Mouse (Mus musculus): Measurements from ENCODE around the gene Olfr1445.

The Olfr1445 gene

GRCm38 (mm10) chr19:12883555-12883954, at the start of gene Olfr1445:
Olfr1445 (plus strand) TSS chr19:12883855.
- DNase-seq: no peak

- no peak for DNase-seq
Measured at GRCm38 (mm10) chr19:12838507-12838906, 45.1 kb upstream of the Olfr1445 start.

DNA sequence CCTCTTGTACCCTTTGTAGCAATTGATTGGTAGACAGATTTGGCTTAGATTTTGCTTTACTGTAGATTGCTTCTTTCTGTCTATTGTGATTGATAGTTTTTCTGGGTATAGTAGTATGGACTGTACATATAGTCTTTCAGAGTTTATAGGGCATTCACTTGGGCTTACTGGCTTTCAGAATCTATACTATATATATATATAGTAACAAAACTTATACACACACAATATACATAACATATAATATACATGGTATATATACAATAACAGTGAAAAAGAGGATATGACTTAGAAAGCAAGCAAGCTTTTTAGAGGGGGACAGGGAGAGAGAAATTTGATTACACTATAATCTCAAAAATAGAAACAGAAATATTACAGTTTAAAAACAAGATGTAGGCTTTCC, 37.3 kb upstream of the Olfr1445 start, which contains the start of gene Gm5244:
Gm5244 (plus strand) TSS at position 301 of the 400 bp plus-strand sequence.
- no peak for DNase-seq

DNA sequence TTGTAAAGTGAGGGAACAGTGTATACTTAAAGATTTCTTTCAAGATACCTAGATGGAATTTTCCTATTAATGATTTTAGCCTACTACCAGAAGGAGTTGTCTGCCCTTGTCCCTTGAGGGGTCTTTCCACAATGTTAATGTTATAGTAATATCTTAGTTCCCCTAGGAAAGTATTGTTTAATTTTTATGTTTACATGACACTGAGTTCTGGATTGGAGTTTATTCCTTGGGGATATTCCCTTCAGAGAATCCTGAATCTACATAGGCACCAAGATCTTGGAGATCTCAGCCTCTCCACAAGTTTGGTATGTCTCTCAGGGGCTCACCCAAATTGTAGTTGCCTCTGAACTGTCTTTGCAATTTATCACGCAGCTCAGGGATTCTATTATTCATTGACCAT, 26.7 kb upstream of the Olfr1445 start, which contains the start of gene Olfr1444:
Olfr1444 (plus strand) TSS at position 301 of the 400 bp plus-strand sequence.
- DNase-seq: no peak

DNA sequence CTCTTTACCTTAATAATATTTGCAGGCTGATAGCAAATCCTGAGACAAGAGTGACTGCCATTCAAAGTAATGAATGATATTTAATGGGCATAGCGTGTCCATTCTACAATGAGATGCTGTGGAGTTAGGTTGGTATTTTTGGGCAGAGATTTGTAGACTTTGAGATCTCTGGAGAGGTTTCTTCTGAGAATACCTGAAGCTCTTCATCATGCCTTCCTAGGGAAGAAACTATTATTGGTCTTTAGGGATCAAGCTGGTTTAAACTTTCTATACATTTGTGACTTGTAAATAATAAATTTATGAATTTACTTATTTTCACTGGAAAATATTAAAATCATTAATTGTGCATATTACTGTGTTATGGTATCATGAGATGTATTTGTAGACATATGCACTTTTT, 9.8 kb downstream of the Olfr1445 start, which contains the start of gene Olfr1446:
Olfr1446 (minus strand) TSS at position 101 of the 400 bp plus-strand sequence.
- no peak for DNase-seq

GRCm38 (mm10) chr19:12903643-12904042, 20.0 kb downstream of the Olfr1445 start, which contains the start of gene Olfr1447:
Olfr1447 (minus strand) TSS chr19:12903743.
- no peak for DNase-seq

DNA sequence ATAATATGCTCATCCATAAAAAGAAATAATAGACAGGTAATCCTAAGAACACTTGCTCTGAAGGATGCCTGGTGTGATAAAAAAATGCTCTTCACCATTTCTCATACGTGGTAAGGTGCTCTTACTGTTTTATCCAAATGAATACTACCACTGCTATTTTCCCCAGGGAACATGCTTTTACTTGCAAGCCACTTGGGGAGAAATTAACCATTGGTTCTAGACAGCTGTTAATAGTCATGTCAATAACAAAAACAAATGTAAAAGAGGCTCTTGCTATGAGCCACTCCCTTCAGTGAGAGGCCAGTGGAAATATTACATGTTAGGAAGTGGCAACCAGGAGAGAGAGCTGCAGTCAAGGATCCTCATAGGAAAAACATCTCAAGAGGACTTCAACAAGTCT, 40.7 kb downstream of the Olfr1445 start, which contains the start of gene Olfr1448:
Olfr1448 (minus strand) TSS at position 101 of the 400 bp plus-strand sequence.
- no peak for DNase-seq

DNA sequence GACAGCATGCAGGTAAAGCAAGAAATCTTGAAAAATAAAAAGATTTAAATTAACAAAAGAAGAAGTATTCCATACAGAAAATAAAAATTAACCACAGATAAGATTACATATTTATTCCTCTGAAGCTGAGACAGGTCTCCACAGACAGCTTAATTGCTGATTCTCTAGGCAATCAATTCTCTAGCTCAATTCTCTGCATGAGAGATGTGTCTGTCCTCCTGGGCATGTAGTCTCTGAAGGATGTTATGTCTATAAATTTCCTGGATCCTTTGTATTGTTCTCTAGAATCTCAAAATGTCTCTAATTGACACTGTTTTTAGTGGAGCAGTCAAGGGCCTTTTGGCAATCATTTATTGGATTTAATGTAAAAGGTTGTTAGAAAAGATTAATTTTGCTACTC, 46.9 kb downstream of the Olfr1445 start, which contains the start of gene Olfr1449:
Olfr1449 (plus strand) TSS at position 301 of the 400 bp plus-strand sequence.
- no peak for DNase-seq
